Mouse (Mus musculus) ovary, adult 18-20 months (tissue): ENCODE data around the gene Nav2.

Experiments
- DNase-seq: peaks from one replicate; pipeline ENCODE4 v3.0.0; 2022; ENCODE audit warnings: low spot score, mixed read lengths

Gene Nav2

DNA sequence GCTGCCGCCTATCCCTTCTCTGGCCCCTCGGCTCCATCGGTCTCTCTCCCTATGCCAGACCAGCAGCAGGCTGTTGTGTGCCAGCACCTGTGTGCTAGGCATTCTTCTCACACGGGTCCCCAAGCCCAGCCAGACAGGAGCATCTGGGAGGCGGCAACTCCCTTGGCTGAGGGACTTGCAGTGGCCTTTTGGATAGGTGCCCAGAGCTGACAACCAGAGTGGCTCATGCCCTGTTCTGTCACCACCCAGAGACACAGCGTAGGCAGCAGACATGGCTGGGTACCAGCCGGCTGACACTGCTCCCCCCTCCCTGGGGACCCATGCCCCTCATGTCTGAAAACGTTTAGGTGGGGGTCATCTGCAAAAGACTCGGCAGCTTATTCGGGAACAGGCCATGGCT, 146.8 kb downstream of the Nav2 start:
- DNase-seq, result no peak

GRCm38 (mm10) chr7:49058304-49059012, 149.9 kb downstream of the Nav2 start:
- no peak for DNase-seq

- no peak for DNase-seq
Measured at GRCm38 (mm10) chr7:49064792-49065521, 156.4 kb downstream of the Nav2 start.

GRCm38 (mm10) chr7:49065621-49066475, 157.3 kb downstream of the Nav2 start:
- no peak for DNase-seq

DNA sequence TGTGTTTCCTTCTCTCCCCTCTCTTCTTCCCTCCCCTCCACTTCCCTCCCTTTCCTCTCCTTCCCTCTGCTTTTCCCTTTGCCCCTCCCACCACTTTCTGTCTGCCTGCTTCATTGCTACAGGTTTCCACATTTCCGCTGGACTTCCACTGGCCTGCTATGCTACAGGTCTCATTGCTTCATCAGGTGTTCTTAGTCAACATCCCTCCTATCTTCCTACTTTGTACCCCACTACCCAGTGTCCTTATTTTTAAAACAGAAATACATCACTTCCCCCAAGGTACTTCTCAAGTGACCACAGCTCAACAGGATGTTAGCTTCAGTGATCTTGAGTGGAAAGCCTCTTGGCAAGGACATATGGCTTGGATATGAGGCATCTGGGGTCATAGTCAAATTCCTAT, 158.3 kb downstream of the Nav2 start:
- DNase-seq, result no peak

DNA sequence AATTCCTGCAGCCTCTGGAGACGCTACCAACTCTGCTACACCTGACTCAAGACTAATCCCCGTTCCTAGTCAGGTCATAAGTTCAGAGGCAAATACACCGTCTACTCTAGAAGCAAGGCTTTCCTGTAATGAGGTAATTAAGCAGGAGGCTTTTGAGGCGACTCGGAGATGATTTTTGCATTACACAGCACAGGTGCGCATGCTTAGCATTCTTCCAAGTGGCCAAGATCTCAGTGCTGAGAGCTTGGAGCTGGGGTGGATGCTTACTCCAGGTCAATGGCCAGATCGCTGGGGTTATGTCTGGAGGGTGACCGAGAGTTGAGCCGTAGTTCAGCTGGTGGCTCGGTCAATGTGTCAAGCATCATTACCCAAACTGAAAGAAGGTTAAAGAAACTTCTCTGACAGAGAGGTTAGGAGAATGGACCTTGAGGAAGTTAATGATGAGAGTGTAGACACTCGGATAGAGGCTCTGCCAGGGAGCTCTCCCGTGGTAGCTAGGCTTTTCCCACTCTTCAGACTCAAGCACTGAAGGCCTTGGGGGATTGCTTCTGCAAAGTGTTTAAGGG, 161.0 kb downstream of the Nav2 start:
- DNase-seq, result no peak

- DNase-seq, result no peak
Measured at GRCm38 (mm10) chr7:49070621-49071020, 162.1 kb downstream of the Nav2 start.

- no peak for DNase-seq
Measured at GRCm38 (mm10) chr7:49071141-49071567, 162.6 kb downstream of the Nav2 start.

DNA sequence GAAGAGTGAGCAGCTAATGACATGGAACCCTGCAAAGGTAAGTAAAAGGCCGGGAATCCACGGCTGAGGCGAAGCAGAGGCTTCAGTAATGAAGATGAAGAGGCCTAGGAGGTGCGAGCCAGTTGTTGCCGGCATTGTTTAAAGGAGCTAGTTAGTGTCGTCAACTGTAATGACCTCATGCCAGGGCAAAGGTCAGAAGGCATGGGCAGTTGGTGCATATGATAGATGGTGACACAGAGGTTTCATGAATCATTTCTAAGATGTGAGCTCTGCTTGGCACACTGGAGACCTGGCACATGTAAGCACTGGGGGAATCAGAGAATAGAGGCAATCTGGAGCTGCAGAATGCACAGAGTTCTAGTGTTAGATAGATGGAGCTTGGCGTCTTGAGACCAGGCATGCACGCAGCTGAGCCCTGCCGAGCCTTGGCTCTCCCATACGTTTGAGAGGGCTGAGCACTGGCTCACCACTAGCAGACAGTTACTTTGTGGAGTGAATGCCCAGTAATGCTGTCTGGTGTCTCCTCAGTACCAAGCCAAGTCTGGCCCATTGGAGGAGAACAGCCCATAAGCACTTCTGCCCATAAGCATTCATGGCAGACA, 166.9 kb downstream of the Nav2 start:
- DNase-seq, result no peak

DNA sequence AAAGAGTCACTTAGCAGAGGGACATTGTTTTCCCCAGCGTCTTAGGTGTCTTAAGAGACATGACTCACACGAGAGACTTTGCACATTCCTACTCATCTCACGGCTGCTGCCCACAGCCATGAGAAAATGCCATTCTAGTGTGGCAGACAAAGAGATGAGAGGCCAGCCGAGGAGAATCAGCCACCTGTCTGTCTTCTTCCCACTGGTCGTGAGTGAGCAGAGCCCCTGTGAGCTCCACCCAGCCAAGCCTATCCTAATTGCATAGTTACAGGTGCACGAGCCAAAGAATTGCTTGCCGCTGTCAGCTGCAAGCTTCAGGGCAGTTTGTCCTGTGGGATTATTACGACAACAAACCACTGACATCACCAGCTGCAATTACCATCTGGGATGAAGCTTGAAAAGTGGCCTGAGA, 167.8 kb downstream of the Nav2 start:
- DNase-seq, result no peak

GRCm38 (mm10) chr7:49078930-49079329, 170.4 kb downstream of the Nav2 start:
- DNase-seq, result no peak

- DNase-seq, result no peak
Measured at GRCm38 (mm10) chr7:49082585-49083165, 174.2 kb downstream of the Nav2 start.

DNA sequence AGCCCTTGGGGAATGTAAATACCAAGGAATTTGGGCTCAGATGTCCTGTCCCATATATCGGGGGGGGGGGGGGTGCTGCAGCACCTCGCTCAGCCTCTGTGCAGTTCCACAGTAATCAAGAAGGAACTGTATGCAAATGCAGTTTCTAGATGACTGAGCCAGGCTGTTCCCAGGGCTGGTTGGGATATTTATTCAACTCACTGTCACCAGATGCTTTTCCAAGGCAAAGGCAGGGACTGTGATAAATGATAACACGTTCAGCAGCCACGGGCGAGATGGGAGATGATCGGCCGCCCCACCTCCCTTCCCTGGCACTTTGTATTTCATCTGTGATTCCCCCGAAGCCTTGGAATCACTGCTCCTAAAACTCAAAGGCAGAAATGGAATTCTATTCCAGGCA, 176.3 kb downstream of the Nav2 start:
- no peak for DNase-seq

DNA sequence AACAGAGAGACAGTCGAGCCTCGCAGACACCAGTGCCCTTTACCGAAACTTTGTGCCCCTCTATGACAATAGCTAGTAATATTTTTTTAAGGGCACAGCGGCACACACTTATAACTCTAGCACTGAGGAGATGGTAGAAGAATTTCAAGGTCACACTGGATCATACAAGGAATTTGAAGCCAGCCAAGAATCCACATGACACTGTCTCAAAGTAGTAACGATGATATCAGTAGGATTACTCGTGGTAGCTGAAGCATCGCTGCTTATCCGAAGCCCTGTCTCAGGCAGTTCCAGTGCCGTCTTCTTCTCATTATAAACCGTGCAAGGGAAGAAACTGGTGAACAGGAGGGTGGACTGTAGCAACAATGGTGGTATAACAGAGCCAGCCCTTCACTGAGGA, 177.2 kb downstream of the Nav2 start:
- DNase-seq, result no peak

GRCm38 (mm10) chr7:49087154-49087553, 178.6 kb downstream of the Nav2 start:
- no peak for DNase-seq

DNA sequence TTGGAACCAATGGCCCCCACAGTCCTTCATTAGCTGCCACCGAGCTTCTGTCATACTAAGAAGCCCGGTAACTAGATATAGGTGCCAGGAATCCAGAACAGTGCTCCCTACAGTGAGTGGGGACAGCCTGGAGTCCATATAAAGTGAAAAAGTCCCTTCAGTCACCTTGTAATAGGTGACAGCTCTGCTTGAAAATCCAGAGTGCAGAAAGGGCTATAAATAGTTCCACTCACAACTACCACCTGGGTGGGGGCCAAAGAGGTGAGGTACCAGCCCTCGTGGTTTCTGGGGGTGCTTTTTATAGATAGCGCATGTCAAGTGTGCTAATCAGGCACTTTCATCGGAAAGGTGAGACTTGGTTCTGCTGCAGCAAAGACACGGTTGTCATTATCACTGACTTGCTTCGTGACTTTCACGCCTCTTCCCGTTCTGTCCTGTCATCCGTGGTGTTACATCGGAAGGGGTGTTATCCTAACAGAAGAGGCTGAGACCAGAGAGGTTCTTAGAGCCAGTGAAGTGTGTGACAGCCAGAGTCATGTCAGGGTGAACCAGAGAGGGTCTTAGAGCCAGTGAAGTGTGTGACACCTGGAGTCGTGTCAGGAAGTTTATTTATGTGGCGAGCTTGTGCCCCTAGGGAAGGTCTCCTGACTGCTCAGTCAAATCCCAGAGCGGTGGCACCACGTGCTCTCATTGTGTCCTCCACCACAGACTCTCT, 179.8 kb downstream of the Nav2 start:
- no peak for DNase-seq

- DNase-seq, result no peak
Measured at GRCm38 (mm10) chr7:49091371-49091770, 182.9 kb downstream of the Nav2 start.

- DNase-seq, result no peak
Measured at GRCm38 (mm10) chr7:49091921-49092320, 183.4 kb downstream of the Nav2 start.

GRCm38 (mm10) chr7:49093596-49093995, 185.1 kb downstream of the Nav2 start:
- DNase-seq, result no peak

GRCm38 (mm10) chr7:49094531-49094930, 186.0 kb downstream of the Nav2 start:
- DNase-seq, result no peak

DNA sequence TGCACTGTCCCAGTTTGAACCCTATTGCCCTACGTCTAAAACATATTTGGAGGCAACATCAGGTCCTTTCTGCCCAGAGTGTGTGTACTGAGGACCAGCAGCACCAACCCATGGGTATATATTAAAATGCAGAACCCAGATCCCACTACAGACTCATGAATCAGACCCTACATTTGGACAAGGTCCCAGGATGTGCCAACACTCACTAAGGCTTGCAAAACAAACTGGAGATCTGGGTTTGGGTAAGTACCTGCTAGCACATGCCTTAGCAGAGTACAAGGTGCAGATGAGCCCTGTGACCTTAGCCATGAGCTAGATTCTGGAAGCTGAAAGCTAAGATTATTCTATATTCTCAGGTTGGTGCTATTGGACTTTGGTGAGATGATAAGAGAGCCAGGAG, 192.8 kb downstream of the Nav2 start:
- DNase-seq, result no peak
